Mouse (Mus musculus): ENCODE measurements at regions not wholly inside any gene's neighbourhood (a gene's known extent, or its start where the extent isn't known, plus 50 kb on each side); places are given as distances from the start of the nearest gene placed in this dataset.

DNA sequence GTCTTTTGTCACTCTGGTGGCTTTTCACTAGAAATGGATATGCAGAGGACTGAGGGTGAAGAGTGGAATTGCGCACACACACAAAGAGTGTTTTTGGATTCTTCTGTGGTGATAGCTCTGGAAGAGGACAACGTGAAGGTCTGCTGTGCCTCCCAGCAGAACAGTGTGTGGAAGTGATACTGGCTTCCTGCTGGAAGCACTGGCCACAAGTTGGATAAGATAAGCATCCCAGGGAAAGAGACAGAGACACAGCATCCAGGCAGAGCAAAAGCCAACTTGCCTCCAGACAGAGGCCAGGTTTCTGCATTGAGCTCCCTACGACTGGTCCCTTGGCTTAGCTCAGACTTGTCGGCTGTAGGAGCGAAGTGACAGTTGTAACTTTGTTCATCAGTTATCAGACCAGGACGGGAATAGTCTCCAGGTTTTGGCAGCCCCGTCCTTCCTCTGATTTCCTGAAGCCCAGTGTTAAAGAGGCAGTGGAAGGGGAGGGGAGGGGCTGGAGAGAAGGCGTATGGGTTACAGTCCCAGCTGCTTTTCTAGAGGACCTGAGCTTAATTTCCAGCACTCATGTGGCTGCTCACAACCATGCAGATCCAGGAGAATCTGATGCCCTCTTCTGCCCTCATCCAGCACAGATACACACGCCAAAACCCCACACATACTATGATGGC, 89.2 kb downstream of the Tmem170b start:
- DNase-seq (ENCODE audit: low spot score): no peak

GRCm38 (mm10) chr13:41696767-41697445, 91.2 kb downstream of the Tmem170b start:
- DNase-seq (ENCODE audit: low spot score): no peak

DNA sequence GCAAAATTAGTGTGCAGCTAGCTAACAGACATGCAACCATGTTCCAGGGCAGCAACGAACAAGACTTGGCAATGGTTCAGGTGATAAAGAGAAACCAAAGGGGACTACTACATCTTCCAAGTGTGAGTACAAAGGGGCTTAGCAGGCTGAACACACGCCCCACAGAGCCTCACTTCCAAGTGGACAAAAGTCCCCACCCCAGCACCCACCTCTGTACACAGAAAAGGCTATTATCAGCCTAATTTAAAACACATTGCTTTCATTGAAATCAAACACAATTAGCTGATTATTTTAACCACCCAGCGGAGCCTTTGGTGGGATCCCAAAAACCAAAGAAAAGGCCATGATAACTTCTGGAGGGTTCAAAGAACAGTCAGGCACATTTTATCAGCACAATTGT, 95.6 kb downstream of the Tmem170b start:
- DNase-seq (ENCODE audit: low spot score): no peak

- no peak for DNase-seq (ENCODE audit: low spot score)
Measured at GRCm38 (mm10) chr13:41701829-41702231, 96.1 kb downstream of the Tmem170b start.

GRCm38 (mm10) chr13:41703196-41703595, 97.5 kb downstream of the Tmem170b start:
- DNase-seq (ENCODE audit: low spot score): no peak

DNA sequence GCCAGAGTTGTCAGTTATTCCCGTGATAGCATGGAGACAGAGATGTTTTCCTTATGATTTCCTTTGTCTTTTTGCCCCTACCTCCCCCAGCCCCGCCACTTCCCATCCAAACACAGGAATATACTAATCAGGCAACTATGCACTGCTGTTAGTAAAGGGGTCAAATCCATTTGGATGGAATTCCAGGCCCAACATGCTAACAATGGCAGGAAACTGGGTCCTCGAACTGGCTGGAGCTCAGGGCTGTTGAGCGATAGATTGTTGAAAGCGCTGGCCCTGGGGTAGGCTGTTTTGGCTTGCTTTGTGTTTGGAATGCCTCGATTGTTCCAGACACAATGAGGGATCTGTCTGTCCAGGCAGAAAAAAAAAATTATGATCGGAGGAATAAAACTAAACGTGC, 97.9 kb downstream of the Tmem170b start:
- DNase-seq (ENCODE audit: low spot score): no peak

GRCm38 (mm10) chr13:41704806-41705205, 99.1 kb downstream of the Tmem170b start:
- DNase-seq (ENCODE audit: low spot score): no peak

DNA sequence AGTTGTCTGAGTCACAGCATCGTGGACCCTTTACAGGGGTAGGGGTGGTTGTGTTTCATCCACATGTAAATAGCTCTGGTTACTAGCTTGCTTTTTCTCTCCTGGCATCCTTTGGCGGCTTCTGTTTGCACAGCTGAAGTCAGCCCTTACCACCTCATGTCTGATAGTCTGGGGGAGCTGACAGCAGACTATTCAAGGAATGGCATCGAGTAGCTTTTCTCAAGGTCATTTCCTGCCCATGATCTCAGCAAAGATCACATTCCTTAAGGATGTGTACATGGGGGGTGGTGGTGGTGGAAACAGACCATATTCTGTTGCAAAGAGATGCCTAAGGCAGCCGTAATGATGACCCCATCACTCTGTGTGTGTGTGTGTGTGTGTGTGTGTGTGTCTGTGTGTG, 99.9 kb downstream of the Tmem170b start:
- DNase-seq (ENCODE audit: low spot score): no peak

DNA sequence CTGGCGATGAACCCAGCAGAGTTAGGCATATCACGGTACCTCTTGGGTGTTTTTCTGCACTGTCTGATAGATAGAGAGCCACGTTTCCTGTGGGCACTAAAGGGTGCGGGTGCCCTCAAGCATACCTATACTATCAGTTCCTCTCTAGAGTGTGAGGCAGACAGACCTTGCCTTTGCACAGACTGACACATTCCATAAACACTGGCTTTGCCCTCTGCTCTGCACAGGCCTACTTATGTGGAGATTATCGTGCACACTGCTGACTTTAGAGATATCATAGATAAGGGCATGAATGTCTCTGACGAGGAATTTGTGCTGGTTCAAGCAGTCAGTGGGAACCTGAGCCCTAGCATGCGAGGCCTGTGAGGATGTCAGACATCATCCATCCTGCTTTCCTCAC, 102.1 kb downstream of the Tmem170b start:
- DNase-seq (ENCODE audit: low spot score): no peak

GRCm38 (mm10) chr13:41709071-41709470, 103.4 kb downstream of the Tmem170b start:
- DNase-seq (ENCODE audit: low spot score): no peak

GRCm38 (mm10) chr13:41709475-41710227, 103.9 kb downstream of the Tmem170b start:
- peak; percentile 84 for DNase-seq (ENCODE audit: low spot score)

DNA sequence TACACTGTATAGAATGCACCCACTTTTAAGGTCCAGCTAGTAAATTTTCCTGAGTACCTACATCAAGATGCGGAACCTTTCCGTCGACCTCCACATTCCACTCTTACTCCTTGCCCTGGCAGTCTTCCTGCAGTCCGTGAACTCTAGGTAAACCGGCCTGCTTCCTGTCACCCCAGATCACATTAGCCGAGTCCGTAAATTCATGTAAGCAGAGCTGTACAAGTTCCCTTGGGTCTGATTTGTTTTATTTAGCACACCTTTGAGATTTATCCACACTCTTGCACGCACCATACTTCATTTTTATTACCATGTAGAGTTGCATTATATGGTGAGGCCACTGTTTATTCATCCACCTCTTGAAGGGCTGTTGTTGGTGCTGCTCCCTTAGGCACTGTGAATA, 106.9 kb downstream of the Tmem170b start:
- no peak for DNase-seq (ENCODE audit: low spot score)

Data from ovary, postnatal 14 days (tissue).